Mouse (Mus musculus) heart, adult 18-20 months (tissue): Measurements from ENCODE around the gene Hoxa6. TPM values are rescaled to one million over a fixed set of nuclear protein-coding genes. Genes with fewer than 3 reads are reported as not detected.

Source experiments
- DNase-seq, 2 experiments: peaks; one replicate each; pipeline ENCODE4 v3.0.0; 2021 to 2022; ENCODE audit warnings: mixed read lengths in 1 of 2
- long read RNA-seq, 2 experiments: library from polyadenylated mRNA; stranded (forward); transcript quantifications; one replicate each; pipeline ENCODE4 v2.0.0; 2021
- total RNA-seq, 2 experiments: library from RNA; stranded (reverse); gene quantifications; 2 replicates each; pipeline ENCODE4 v1.2.3; 2021

The Hoxa6 gene
- total RNA-seq, result not detected
- long read RNA-seq, experiment 1, result 0 reads
- long read RNA-seq, experiment 2, result 0 reads

- no peak for DNase-seq
Measured at GRCm38 (mm10) chr6:52208072-52208867, at the start of gene Hoxa6. TSS of gene Hoxa6 (minus strand) at chr6:52208722.

- peak; percentile 76 to 95 for DNase-seq
Measured at GRCm38 (mm10) chr6:52256956-52257355, 48.4 kb upstream of the Hoxa6 start.

DNA sequence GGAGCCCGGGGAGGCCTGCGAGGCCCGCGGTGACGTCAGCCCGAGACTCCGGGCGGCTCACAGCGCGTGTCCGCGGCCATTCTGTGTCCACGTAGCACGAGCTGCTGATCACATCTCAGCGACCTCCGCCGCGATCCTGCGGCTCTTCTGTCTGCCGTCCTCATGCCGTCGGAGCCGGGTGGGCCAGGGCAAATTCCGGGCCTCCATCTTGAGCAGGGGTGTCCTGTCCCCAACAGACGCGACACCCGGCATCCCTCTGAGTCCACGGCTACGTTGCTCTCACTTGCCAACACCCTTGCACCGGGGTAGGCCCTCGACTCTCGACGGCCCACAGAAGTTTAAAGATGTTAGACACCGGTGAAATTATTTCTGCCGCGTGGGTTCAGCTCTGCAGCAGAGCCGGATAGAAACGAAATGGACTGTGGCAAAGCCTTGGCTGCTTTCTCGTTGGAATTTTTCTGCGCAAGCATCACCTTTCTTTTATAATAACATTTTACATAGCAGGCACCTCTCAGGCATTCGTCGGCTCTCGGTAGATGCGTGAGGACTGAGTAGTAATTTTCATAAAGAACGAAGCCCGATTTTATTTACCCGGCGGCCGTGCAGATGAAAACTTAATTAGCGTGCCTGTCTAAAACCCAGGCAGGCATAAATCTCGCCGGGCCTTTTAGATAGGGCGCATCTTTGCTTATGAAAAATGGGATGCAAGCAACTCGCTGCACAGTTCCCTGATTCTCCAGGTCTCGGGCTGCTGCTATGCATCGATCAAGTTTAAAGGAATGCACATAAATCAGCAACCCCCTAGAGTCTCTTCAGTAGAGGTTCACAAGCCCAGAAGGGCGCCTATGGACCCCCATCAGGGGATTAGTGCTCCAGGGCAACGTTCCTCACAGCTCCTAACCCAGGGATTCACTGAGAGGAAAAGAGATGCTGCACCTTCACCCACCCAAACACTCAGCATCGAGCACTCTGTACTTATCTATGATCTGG, 45.3 kb upstream of the Hoxa6 start:
- no peak for DNase-seq

GRCm38 (mm10) chr6:52252775-52253376, 44.4 kb upstream of the Hoxa6 start:
- DNase-seq, result no peak

GRCm38 (mm10) chr6:52252016-52252774, 43.7 kb upstream of the Hoxa6 start:
- no peak for DNase-seq

GRCm38 (mm10) chr6:52251177-52251879, 42.8 kb upstream of the Hoxa6 start:
- DNase-seq, result no peak

DNA sequence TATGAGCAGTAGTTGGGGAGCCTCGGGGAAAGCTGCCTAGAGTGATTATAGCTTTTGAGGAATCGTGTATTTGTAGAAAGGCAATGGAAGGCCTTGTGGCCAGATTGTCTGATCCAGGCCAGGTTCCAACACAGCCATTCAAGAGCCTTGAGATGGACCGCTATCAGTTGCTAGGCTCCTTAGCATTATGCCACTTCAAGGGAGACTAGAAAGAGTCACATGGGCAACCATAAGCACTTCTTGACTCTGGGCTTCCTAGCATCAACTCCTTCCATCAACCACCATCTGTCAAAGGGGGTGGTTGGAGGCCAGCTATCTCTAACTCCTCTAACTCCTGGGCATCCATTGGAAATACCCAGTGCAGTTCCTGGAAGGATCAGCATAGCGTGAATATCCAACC, 41.3 kb upstream of the Hoxa6 start:
- DNase-seq, result no peak

DNA sequence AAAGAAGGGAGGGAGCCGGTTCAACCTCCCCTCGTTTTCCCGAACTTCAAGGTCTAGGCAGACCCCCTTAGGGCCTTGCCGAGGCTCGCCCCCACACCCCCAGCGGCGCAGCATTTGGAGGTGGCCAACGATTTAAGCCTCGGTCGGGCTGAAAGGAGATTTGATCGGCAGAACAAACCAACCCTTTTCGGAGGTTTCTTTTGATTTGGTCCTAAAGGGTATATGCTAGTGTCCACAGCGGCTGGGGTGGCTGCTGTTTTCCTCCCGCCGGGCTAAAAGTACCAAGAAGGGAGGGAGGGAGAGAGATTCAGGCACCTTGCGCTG, 40.9 kb upstream of the Hoxa6 start:
- DNase-seq, result no peak

- no peak for DNase-seq
Measured at GRCm38 (mm10) chr6:52248638-52249414, 40.3 kb upstream of the Hoxa6 start.

GRCm38 (mm10) chr6:52247766-52248637, 39.5 kb upstream of the Hoxa6 start:
- DNase-seq, result no peak

DNA sequence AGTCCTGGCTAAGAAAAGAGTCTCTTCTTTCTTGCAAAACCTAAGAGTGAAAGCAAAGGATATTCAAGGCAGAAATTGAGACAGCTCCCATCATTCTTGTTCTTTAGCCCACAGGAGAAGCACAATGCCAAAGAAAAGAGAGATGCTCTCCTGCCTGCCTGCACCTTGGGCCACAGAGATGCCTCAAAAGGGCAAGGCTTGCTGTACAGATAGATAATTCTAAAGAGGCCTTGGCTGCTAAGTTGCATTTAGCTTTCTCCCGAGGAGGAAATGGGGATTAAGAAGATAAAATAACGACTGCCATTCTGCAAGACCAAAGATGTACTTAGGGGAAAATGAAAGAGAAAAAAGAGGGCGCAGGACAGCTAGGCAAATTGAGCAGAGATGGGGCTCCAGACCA, 38.4 kb upstream of the Hoxa6 start:
- DNase-seq, result no peak

DNA sequence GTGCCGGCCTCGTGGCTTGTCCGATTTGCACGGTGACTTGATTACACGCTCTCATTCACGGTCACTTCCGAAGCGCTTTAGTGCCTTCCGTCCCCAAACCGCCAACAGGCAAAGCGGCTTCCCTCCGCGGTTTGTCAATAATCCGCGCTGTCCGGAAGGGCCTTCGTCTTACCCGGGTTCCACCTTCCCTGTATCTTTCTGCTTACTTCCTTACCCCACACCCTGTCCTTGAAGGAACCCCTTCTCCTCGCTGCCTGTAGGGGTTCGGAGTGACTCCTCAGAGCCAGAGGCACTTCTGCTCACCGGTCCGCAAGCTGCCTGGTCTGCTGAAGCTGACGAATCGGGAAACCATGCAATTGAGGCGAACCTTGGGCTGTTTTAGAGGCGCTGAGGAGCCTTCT, 37.9 kb upstream of the Hoxa6 start:
- no peak for DNase-seq

DNA sequence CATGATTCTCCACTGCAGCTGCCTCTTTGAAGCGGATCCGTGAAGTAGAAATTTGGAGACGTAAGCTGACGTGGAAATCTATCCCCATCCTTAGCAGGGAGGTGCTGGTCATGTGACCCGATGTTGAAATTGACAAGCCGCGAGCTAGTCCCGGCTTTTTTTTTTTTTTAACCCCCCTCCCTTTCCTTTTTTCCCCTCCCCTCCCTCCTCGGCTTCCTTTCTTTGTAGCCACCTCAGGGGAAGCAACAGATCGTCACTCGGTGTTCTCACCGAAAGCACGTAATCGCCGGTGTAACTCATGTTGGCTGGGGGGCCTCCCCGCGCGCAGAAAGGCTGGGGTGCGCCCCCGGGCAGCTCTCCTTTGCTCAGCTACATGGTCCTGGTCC, 37.2 kb upstream of the Hoxa6 start, which contains the start of gene Hoxa11:
TSS of gene Hoxa11 (minus strand) at position 54 of the 386 bp plus-strand sequence.
- no peak for DNase-seq

- no peak for DNase-seq
Measured at GRCm38 (mm10) chr6:52245040-52245756, 36.7 kb upstream of the Hoxa6 start.

GRCm38 (mm10) chr6:52244471-52245039, 36.0 kb upstream of the Hoxa6 start:
- DNase-seq, result no peak

DNA sequence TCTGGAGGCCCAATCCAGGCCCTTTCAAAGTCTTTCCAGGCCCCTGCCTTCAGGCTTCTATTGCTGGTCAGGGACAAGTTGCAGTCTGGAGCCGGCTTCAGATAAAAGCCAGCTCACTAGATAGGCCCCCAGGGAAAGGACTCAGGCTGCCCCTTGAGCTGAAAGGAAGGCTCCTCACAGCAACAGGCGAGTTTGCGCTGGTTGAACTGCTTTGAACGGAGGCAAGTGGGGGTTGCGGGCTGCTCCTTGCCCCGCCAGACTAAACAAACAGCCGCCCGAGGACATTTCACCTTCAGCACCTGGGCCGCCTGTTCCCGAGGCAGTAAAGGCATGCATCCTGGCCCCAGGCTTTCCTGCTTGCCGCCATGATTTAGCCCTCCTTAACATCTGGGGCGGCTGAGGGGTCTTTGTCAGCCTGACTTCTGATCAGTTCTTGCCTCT, 35.2 kb upstream of the Hoxa6 start:
- no peak for DNase-seq

DNA sequence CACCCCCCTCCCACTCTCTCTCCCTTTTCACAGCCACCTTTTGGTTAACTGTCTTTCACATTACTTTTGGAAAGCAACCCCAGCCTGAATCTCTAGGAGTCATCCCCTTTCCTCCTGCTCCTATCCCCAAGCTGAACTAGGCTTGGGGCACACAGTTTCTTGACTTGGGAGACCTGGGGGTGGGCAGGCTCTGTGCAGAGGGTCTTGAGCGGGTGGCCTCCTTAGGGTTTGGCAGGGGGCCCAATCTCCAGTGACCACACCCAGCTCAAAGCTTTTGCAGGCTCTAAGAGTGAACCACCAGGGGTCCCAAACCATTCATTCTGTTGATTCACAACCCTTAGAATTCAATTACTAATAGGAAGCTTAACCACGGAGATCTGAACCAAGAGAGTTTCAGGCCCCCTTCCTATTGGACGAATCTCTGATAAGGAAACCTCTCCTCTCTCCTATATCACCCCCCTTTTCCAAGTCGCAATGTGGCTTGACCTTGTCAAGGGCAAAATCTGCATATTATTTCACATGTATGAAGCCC, 34.3 kb upstream of the Hoxa6 start:
- no peak for DNase-seq
